Mouse (Mus musculus): ENCODE measurements around the gene Ift57.

DNA sequence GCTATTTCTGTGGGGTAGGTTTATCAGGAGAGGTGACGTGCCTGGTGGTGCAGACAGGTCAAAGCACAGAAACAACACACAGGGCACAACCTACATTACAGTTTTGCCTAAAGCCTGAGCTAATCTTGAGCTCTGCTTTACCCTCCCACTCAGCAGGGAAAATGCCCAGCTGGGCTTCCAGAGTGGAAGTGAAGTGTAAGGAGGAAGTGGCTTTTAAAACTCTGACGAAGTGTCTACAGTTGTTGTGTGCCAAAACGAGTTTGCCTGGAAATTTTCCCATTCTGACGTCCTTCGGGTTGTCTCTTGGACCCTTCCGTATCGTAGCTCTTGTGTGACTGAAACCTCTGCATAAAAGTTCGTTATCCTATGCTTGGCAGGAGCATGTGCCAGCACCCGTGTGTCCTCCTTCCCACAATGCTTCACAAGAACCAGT, 93.4 kb downstream of the Ift57 start:
- no peak for TF ChIP-seq CTCF (IDR thresholded peaks at IDR 0.05; ENCODE audit: low read depth, low read length)
- TF ChIP-seq POLR2AphosphoS5 (IDR thresholded peaks at IDR 0.05; ENCODE audit: insufficient replicate concordance, low read depth, low read length), result no peak
- TF ChIP-seq TAL1 (conservative IDR thresholded peaks at IDR 0.05; ENCODE audit: low read depth, low read length), result no peak
